Mouse (Mus musculus) G1E (cell line): Measurements from ENCODE around the gene Pak7.

ENCODE experiments used
- CTCF ChIP-seq: IDR thresholded peaks from 2 replicates; pipeline ENCODE4 v1.5.1; 2012; ENCODE audit warnings: low read depth, low read length, inconsistent platforms, mixed read lengths
- GATA1 ChIP-seq: IDR thresholded peaks from 2 replicates; pipeline ENCODE4 v1.6.1; 2012; ENCODE audit warnings: borderline replicate concordance, low read length, inconsistent platforms, mixed read lengths
- GATA2 ChIP-seq: IDR thresholded peaks from 2 replicates; pipeline ENCODE4 v1.6.1; 2012; ENCODE audit warnings: low read depth, low read length, inconsistent platforms, borderline replicate concordance
- POLR2AphosphoS5 ChIP-seq: IDR thresholded peaks from 2 replicates; pipeline ENCODE4 v1.6.1; 2012; ENCODE audit warnings: low read depth, low read length, inconsistent platforms; ENCODE audit not compliant: insufficient replicate concordance
- TAL1 ChIP-seq: conservative IDR thresholded peaks from 2 replicates; pipeline ENCODE4 v1.6.1; 2012; ENCODE audit warnings: low read depth, low read length, inconsistent platforms, mixed read lengths

GRCm38 (mm10) chr2:136419543-136419942, 31.8 kb upstream of the Pak7 start:
- TF ChIP-seq CTCF (no peak), TAL1 (no peak), GATA1 (no peak), POLR2AphosphoS5 (no peak), GATA2 (no peak)
